Mouse (Mus musculus): ENCODE data around the gene Coq8b. TPM values are rescaled to one million over a fixed set of nuclear protein-coding genes. Genes with fewer than 3 reads are reported as not detected.

Coq8b gene
- 29.0 TPM for polyA plus RNA-seq (2017; shearing (Covaris generic))

DNA sequence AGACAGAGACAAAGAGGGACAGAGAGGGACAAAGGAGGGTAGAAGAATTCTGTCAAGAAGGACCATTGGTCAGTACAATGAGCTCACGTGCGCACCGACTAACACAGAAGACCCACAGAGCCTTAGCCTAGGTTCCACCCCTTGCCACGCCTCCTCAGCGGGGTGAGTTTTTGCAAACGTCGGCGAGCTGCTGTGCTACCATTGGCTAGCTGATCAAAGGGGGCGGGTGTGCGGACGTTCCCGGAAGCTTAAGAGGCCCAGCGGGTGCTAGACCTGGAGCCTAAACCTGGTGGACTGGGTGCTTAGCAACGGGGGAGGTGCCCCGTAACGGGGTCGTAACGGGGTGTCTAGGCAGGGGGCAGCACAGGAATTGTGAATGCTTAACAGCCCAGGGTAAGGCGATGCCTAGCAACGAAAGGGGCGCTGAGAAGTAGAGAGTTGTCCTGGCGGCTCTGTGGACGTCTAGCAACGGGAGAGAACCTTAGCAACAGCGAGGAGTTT, at the start of gene Coq8b:
Gene Coq8b (plus strand): TSS at position 243 of the 501 bp plus-strand sequence.

DNA sequence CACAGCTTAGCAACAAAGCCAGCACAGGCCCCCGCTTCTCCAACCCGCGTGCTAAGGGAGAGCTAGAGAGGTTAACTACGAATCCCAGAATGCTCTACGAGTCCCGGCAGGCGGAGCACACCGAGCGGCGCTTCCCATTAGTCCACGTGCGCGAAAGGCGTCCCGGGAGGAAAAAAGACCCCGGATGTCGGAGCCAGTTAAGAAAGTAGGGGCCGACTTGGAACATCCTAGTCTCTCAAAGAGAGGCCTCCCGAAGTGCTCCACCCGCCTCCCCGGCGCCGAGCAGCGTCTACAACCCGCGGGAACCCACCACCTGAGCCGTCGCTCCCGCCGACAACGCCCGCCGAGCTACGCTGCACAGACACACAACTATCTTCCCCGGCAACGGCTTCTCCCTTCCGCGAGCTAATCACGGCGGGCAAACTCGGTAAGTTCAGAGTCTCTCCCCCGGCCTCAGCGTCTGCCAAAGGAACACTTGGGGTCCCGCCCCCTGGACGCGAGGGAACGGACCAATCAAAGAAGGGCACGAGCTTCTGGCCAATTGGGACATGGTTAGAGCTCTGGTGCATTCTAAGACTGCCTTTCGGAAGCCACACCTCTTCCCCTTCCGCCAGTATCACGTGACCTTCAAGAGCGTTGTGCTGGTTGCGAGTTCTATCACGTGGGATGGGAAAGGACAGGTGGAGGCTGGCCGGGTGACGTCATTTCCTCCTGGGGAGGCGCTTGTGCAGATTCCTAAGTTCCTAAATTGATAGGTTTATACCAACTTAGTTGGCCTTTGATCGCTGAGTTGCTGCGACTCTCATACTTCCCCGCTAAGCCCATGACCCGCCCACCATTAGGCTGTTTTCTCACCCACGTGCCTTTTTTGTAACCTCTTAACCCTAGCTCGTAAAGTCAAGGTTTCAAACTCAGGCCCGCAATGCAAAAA, 36.9 kb upstream of the Coq8b start, which contains the start of the genes BC024978 and Snrpa:
Gene BC024978 (plus strand): TSS at position 101 of the 931 bp plus-strand sequence.
Gene Snrpa (minus strand): TSS at position 591 of the 931 bp plus-strand sequence.

DNA sequence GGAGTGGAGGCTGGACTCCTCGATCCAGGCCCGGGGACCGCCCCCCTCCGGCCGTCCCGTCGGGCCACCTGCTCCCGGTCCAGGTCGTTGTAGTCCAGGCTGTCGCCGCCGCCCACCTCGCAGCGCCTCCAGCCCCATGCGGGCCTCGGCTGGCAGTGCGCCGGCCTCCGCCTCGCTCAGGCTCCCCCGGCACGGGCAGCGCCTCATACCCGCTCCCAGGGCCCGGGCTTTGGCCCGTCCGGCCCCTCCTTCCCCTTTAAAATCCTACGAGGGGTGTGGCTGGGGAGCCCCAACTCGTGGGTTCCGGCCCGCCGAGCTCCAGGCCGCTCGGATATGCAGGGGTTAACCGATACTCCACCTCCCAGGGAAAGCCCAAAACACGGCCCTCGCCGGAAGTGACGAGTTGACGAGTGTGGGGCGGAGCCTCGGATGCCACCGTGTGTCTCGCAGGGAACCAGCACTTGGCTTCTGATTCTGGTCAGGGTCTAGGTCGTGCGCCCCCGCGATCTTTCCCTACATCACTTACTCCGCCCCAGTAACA, 4.5 kb upstream of the Coq8b start, which contains the start of gene Itpkc:
Gene Itpkc (minus strand): TSS at position 381 of the 541 bp plus-strand sequence.

DNA sequence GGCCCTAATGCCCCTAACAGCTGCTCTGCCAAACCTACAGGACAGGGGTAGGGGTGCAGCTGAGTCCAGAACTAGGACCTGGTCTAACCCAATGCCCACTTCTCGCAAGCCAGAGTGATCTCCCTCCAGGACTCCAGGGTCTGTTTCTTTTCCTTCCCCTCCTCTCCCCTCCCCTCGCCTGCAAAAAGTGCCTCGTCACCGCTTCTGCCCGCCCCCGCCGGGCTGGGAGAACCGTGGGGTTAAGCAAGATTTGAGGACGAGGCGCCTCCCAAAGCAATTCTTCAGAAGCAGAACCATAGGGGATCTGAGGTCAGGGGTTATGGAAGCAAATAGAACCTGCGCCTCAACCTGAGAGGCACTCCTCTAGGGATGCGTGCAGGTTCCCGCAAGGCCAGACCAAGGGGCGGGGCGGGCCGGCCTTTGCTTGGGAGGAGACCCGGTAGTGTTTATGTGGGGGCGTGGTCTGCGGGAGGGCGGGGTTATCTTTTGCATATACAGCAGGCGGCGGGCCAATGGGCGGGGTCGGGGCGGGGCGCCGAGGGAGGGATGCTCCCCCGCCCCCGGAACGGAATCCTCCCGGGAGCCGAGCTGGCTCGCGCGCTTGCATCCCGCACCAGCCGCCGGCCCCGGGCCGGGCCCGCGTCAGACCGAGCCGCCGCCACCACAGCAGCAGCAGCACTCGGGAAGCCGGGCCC, 25.5 kb downstream of the Coq8b start, which contains the start of gene Numbl:
Gene Numbl (plus strand): TSS at position 229 of the 695 bp plus-strand sequence.

Other genes with a start within 250 kb of the Coq8b start
- gene Cyp2a12, start 203.9 kb upstream of the Coq8b start, polyA plus RNA-seq (2017; shearing (Covaris generic)): not detected
- gene Cyp2f2, start 113.1 kb upstream of the Coq8b start, polyA plus RNA-seq (2017; shearing (Covaris generic)): not detected
- not detected for gene Cyp2t4, start 79.3 kb upstream of the Coq8b start, polyA plus RNA-seq (2017; shearing (Covaris generic))
- 82.5 TPM for gene Egln2, start 66.2 kb upstream of the Coq8b start, polyA plus RNA-seq (2017; shearing (Covaris generic))
- gene Rab4b, start 54.1 kb upstream of the Coq8b start, polyA plus RNA-seq (2017; shearing (Covaris generic)): 171 TPM
- 0.52 TPM for gene Gm21983, start 51.9 kb upstream of the Coq8b start, polyA plus RNA-seq (2017; shearing (Covaris generic))
- not detected for gene Mia, start 51.9 kb upstream of the Coq8b start, polyA plus RNA-seq (2017; shearing (Covaris generic))
- 1.8 TPM for gene BC024978, start 37.2 kb upstream of the Coq8b start, polyA plus RNA-seq (2017; shearing (Covaris generic))
- gene Snrpa, start 36.8 kb upstream of the Coq8b start, polyA plus RNA-seq (2017; shearing (Covaris generic)): 118 TPM
- gene Itpkc, start 4.4 kb upstream of the Coq8b start, polyA plus RNA-seq (2017; shearing (Covaris generic)): 3.1 TPM
- 0.29 TPM for gene Numbl, start 25.4 kb downstream of the Coq8b start, polyA plus RNA-seq (2017; shearing (Covaris generic))
- gene Ltbp4, start 104.7 kb downstream of the Coq8b start, polyA plus RNA-seq (2017; shearing (Covaris generic)): 0.55 TPM
- 101 TPM for gene Shkbp1, start 123.0 kb downstream of the Coq8b start, polyA plus RNA-seq (2017; shearing (Covaris generic))
- gene Gm20479, start 124.4 kb downstream of the Coq8b start, polyA plus RNA-seq (2017; shearing (Covaris generic)): 1.2 TPM
- 0.33 TPM for gene Sptbn4, start 214.7 kb downstream of the Coq8b start, polyA plus RNA-seq (2017; shearing (Covaris generic))
- 16.2 TPM for gene Blvrb, start 215.0 kb downstream of the Coq8b start, polyA plus RNA-seq (2017; shearing (Covaris generic))
- 61.8 TPM for gene Sertad3, start 240.7 kb downstream of the Coq8b start, polyA plus RNA-seq (2017; shearing (Covaris generic))